ENCODE assay signal across 16 mouse cellular contexts in the genomic region with DNA sequence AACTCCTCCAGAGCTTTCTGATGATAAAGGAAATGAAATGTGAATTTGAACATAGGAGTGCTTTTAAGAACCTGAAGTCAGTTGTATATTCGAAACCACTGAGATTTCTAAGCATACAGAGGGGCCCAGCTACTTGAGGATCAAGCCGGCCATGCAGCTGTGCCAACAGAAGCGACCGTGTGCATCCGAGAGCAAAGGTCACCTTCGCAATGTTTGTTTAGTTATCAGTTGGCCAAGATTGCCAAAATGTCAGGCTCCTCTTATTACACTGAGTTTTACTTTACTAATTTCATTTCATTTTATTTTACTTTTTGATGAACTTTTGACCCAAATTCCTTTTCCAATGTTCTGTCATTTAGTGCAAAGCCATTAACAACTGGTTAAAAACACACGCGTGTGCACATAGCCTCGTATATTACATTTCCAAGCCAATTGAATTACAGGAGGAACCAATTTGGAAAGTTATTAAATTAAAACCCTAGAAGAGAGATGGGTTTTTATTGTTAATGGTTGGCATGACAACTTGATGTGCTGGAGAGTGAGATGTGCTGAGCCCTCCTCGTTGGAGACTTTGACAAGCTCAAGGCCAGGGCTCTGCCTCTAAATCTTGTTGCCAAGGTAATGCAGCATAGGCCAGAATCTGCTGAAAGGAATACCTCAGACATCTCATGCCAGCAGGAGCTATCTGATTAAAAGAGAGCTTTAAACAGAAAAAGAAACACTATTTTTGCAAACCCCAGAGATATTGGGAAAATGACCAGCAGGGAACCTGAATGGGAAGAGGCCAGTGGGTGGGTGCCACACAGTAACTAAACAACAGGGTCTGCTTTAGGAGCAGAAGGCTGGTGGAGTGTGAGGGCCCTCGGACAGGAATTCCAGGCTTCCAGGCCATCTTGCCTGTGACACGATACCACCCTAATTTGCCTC. TPM values are rescaled to one million over a fixed set of nuclear protein-coding genes. Genes with fewer than 3 reads are reported as not detected.
DNase-seq lines count a peak whose midpoint lies in the region; ATAC-seq and TF ChIP-seq lines count a peak whose summit lies in the region.
"Had no signal": no experiment of that assay in that cellular context is flagged by ENCODE, and none has a peak within 500 bp of the region (broad histone marks: within the 10 kb centered on the region; RNA-seq: fewer than 3 reads in every experiment).

No protein-coding gene starts in this region.

- WGBS in heart, embryonic 11.5 days (ENCODE audit: insufficient replicate concordance), result 76% methylated on average over 12 of the region's 12 CpGs
- 44% methylated on average over 12 of the region's 12 CpGs for WGBS in lung, embryonic 14.5 days
- WGBS in intestine, embryonic 14.5 days, result 59% methylated on average over 12 of the region's 12 CpGs
- WGBS in midbrain, embryonic 15.5 days, result 65% methylated on average over 12 of the region's 12 CpGs

- ATAC-seq in heart, embryonic 11.5 days (replicated peaks; ENCODE audit: insufficient number of reproducible peaks, low FRiP score, low TSS enrichment), result no peak
- ATAC-seq in lung, embryonic 14.5 days (ENCODE audit: insufficient read depth), result no peak
- ATAC-seq in intestine, embryonic 14.5 days (replicated peaks; ENCODE audit: low FRiP score, low TSS enrichment, low read depth), result no peak
- ATAC-seq in midbrain, embryonic 15.5 days (replicated peaks), result no peak
- ATAC-seq: activated CD4-positive, CD25-positive, alpha-beta regulatory T cell, adult 4 months had no signal

- H3K9ac ChIP-seq in heart, embryonic 11.5 days (ENCODE audit: low read depth, low read length), result no peak overlapping the region
- H3K9ac ChIP-seq in lung, embryonic 14.5 days, result no peak overlapping the region
- no peak overlapping the region for H3K9ac ChIP-seq in intestine, embryonic 14.5 days (ENCODE audit: low read length)
- H3K9ac ChIP-seq in midbrain, embryonic 15.5 days, result no peak overlapping the region
- H3K9ac ChIP-seq: forebrain, embryonic 12.5 days; hindbrain, embryonic 12.5 days; stomach, embryonic 15.5 days had no signal

- no peak overlapping the region for H3K4me3 ChIP-seq in heart, embryonic 11.5 days (ENCODE audit: low read depth, low read length)
- H3K4me3 ChIP-seq in lung, embryonic 14.5 days (ENCODE audit: low read depth, low read length), result no peak overlapping the region
- H3K4me3 ChIP-seq in intestine, embryonic 14.5 days (ENCODE audit: low read depth, low read length), result no peak overlapping the region
- H3K4me3 ChIP-seq in midbrain, embryonic 15.5 days, result no peak overlapping the region
- H3K4me3 ChIP-seq: forebrain, embryonic 12.5 days; gastrocnemius, adult 2 months; hindbrain, embryonic 12.5 days; megakaryocyte, embryonic 14.5 days; stomach, embryonic 15.5 days had no signal

- no peaks in the 10 kb centered on the region for H3K9me3 ChIP-seq in heart, embryonic 11.5 days (replicated peaks; ENCODE audit: control insufficient read depth, low read length)
- no peaks in the 10 kb centered on the region for H3K9me3 ChIP-seq in lung, embryonic 14.5 days (ENCODE audit: low read depth, low read length)
- H3K9me3 ChIP-seq in intestine, embryonic 14.5 days (ENCODE audit: control insufficient read depth, low read length), result no peaks in the 10 kb centered on the region
- H3K9me3 ChIP-seq in midbrain, embryonic 15.5 days, result no peaks in the 10 kb centered on the region
- H3K9me3 ChIP-seq: forebrain, embryonic 12.5 days; hindbrain, embryonic 12.5 days; megakaryocyte, embryonic 14.5 days; stomach, embryonic 15.5 days had no signal

- intact Hi-C loops in heart, postnatal 14 days (cut with DNase I), result no loop called here

- H3K27ac ChIP-seq in heart, embryonic 11.5 days (ENCODE audit: low read depth, low read length), result peak overlapping the region; percentile 10; the same call in 1 of the 2 replicates
- H3K27ac ChIP-seq in lung, embryonic 14.5 days (ENCODE audit: low read depth), result peak overlapping the region; percentile 26; the same call in 1 of the 2 replicates
- peak overlapping the region; percentile 25; the same call in 1 of the 2 replicates for H3K27ac ChIP-seq in intestine, embryonic 14.5 days (ENCODE audit: low read depth)
- H3K27ac ChIP-seq in midbrain, embryonic 15.5 days, result peak overlapping the region; percentile 42
- H3K27ac ChIP-seq: forebrain, embryonic 12.5 days; gastrocnemius, adult 2 months; hindbrain, embryonic 12.5 days; stomach, embryonic 15.5 days had no signal

- H3K4me1 ChIP-seq in heart, embryonic 11.5 days (ENCODE audit: control insufficient read depth, insufficient read depth, low read length), result peaks cover 18% of the 10 kb centered on the region
- peaks cover 28% of the 10 kb centered on the region for H3K4me1 ChIP-seq in lung, embryonic 14.5 days (ENCODE audit: insufficient read depth)
- H3K4me1 ChIP-seq in intestine, embryonic 14.5 days (replicated peaks; ENCODE audit: control insufficient read depth, insufficient read depth, low read length), result peaks cover 17% of the 10 kb centered on the region
- H3K4me1 ChIP-seq in midbrain, embryonic 15.5 days, result peaks cover 6% of the 10 kb centered on the region; the same call in 1 of the 2 replicates
- H3K4me1 ChIP-seq: megakaryocyte, embryonic 14.5 days had no signal

- H3K27me3 ChIP-seq in heart, embryonic 11.5 days (ENCODE audit: control insufficient read depth, insufficient read depth, low read length), result no peaks in the 10 kb centered on the region
- H3K27me3 ChIP-seq in lung, embryonic 14.5 days (ENCODE audit: insufficient read depth, low read length), result no peaks in the 10 kb centered on the region
- H3K27me3 ChIP-seq in intestine, embryonic 14.5 days (replicated peaks; ENCODE audit: control insufficient read depth, insufficient read depth, low read length), result no peaks in the 10 kb centered on the region
- no peaks in the 10 kb centered on the region for H3K27me3 ChIP-seq in midbrain, embryonic 15.5 days (replicated peaks)
- H3K27me3 ChIP-seq: forebrain, embryonic 12.5 days; hindbrain, embryonic 12.5 days; stomach, embryonic 15.5 days had no signal

- no peaks in the 10 kb centered on the region for H3K36me3 ChIP-seq in heart, embryonic 11.5 days (ENCODE audit: control insufficient read depth, insufficient read depth, low read length)
- H3K36me3 ChIP-seq in lung, embryonic 14.5 days (ENCODE audit: insufficient read depth), result no peaks in the 10 kb centered on the region
- H3K36me3 ChIP-seq in intestine, embryonic 14.5 days (ENCODE audit: control insufficient read depth, insufficient read depth, low read length), result no peaks in the 10 kb centered on the region
- no peaks in the 10 kb centered on the region for H3K36me3 ChIP-seq in midbrain, embryonic 15.5 days (replicated peaks)
- H3K36me3 ChIP-seq: forebrain, embryonic 12.5 days; hindbrain, embryonic 12.5 days; stomach, embryonic 15.5 days had no signal

- no peak overlapping the region for H3K4me2 ChIP-seq in heart, embryonic 11.5 days
- no peak overlapping the region for H3K4me2 ChIP-seq in lung, embryonic 14.5 days
- no peak overlapping the region for H3K4me2 ChIP-seq in intestine, embryonic 14.5 days (ENCODE audit: low read length)
- no peak overlapping the region for H3K4me2 ChIP-seq in midbrain, embryonic 15.5 days
- H3K4me2 ChIP-seq: forebrain, embryonic 12.5 days; hindbrain, embryonic 12.5 days; stomach, embryonic 15.5 days had no signal

- TF ChIP-seq CTCF in lung, embryonic 14.5 days (IDR thresholded peaks at IDR 0.05; ENCODE audit: low read depth), result no peak

- DNase-seq in heart, postnatal 14 days, result no peak
- DNase-seq in lung, embryonic 14.5 days, result no peak
- no peak for DNase-seq in lung, postnatal 14 days
- peak; percentile 52 for DNase-seq in intestine, embryonic 14.5 days (ENCODE audit: low spot score)
- no peak for DNase-seq in right cerebral cortex, adult 2 months (ENCODE audit: low spot score in 2 of 2)
- no peak for DNase-seq in right cerebral cortex, postnatal 10 days (ENCODE audit: low spot score in 2 of 2)
- DNase-seq: gastrocnemius, adult 2 months; lung, adult 2 months; thymus, postnatal 25 days had no signal

RNA-seq across cellular contexts. Expression of gene Add3, which starts 38.6 kb away (rescaled TPM):
- polyA plus RNA-seq in heart, embryonic 11.5 days (2014; fragmentation: Nextera tagmentation; extraction: Ambion mirVana), result 133 and 152 TPM in 2 replicates
- total RNA-seq in heart, postnatal 14 days (2021), result 10 to 100 TPM; 63.4 to 65.2 TPM
- 119 and 123 TPM in 2 replicates for polyA plus RNA-seq in lung, embryonic 14.5 days (2014; fragmentation: Nextera tagmentation; extraction: Ambion mirVana)
- polyA plus RNA-seq in intestine, embryonic 14.5 days (2014; fragmentation: Nextera tagmentation; extraction: Ambion mirVana), result 115 and 120 TPM in 2 replicates
- 30.2 and 33.6 TPM in 2 replicates for polyA plus RNA-seq in midbrain, embryonic 15.5 days (2015; fragmentation: Nextera tagmentation; extraction: Ambion mirVana)
